Mouse (Mus musculus) embryonic facial prominence, embryonic 15.5 days (tissue): ENCODE measurements around the gene Hist1h4j. TPM values are rescaled to one million over a fixed set of nuclear protein-coding genes. Genes with fewer than 3 reads are reported as not detected.
A peak's percentile ranks its signal among the peaks of the same experiment; 100 is the strongest.
"Not testable (repeated sequence)": the region's sequence is repeated elsewhere in the genome, so short reads cannot be mapped to it uniquely, and the experiment has no call there.

Experiments used
- ATAC-seq: fragments of 200-750 bp; cut with Nextera tagmentation; 2 replicates; pipeline ENCODE4 v1.8.0; 2017; ENCODE audit warnings: low read depth, moderate TSS enrichment; ENCODE audit not compliant: insufficient number of reproducible peaks, low FRiP score, low TSS enrichment
- H3K27ac ChIP-seq: fragments of 300-500 bp; sonication (generic); replicated peaks from 2 replicates; pipeline ENCODE4 v1.5.1; 2015; ENCODE audit warnings: mild to moderate bottlenecking, inconsistent platforms
- H3K27me3 ChIP-seq: fragments of 300-500 bp; sonication (generic); 2 replicates; pipeline ENCODE4 v1.6.1; 2015; ENCODE audit warnings: inconsistent platforms
- H3K36me3 ChIP-seq: fragments of 300-500 bp; sonication (generic); 2 replicates; pipeline ENCODE4 v1.6.1; 2015; ENCODE audit warnings: mild to moderate bottlenecking, inconsistent platforms
- H3K4me1 ChIP-seq: fragments of 300-500 bp; sonication (generic); 2 replicates; pipeline ENCODE4 v1.6.1; 2015; ENCODE audit warnings: inconsistent platforms
- H3K4me2 ChIP-seq: fragments of 300-500 bp; sonication (generic); replicated peaks from 2 replicates; pipeline ENCODE4 v1.6.1; 2015; ENCODE audit warnings: mild to moderate bottlenecking, inconsistent platforms
- H3K4me3 ChIP-seq: fragments of 300-500 bp; sonication (generic); replicated peaks from 2 replicates; pipeline ENCODE4 v1.5.1; 2015; ENCODE audit warnings: mild to moderate bottlenecking, inconsistent platforms
- H3K9ac ChIP-seq: fragments of 300-500 bp; sonication (generic); 2 replicates; pipeline ENCODE4 v1.6.1; 2015; ENCODE audit warnings: inconsistent platforms
- H3K9me3 ChIP-seq: fragments of 300-500 bp; sonication (generic); replicated peaks from 2 replicates; pipeline ENCODE4 v1.6.1; 2016; ENCODE audit warnings: inconsistent platforms
- WGBS: fragments of 180-500 bp; shearing (Covaris S2); methylation state at CpG from one replicate; pipeline ENCODE4 v1.1.7; 2015; 5-methylcytosine and 5-hydroxymethylcytosine counted together
- polyA plus RNA-seq: library from polyadenylated mRNA; unstranded; fragments of >200 nt; fragmentation: Nextera tagmentation; extraction: Ambion mirVana; gene quantifications from 2 replicates; pipeline ENCODE4 v1.2.1, GENCODE M21; 2015

The Hist1h4j gene
- polyA plus RNA-seq, 1 experiment from 2014 or later, result 1.9 TPM

GRCm38 (mm10) chr13:21716540-21717391 is 18.1 kb upstream of the Hist1h4j start:
- H3K9ac ChIP-seq, result peak overlapping the region; percentile 39; the same call in 1 of the 2 replicates
- H3K36me3 ChIP-seq, H3K9me3 ChIP-seq, H3K27me3 ChIP-seq: not testable (repeated sequence)
- peaks cover 32% of the 10 kb centered on the region for H3K4me1 ChIP-seq
- ATAC-seq, result peak; percentile 5; the same call in 1 of the 2 replicates
- H3K27ac ChIP-seq, result peak overlapping the region; percentile 92
- WGBS, result 0% methylated on average over 12 of the region's 38 CpGs
- peak overlapping the region; percentile 44 for H3K4me3 ChIP-seq
- H3K4me2 ChIP-seq, result peak overlapping the region; percentile 69

GRCm38 (mm10) chr13:21717397-21718357 is 17.2 kb upstream of the Hist1h4j start, which contains the start of gene Hist1h3h:
TSS of gene Hist1h3h (plus strand) at chr13:21717659.
- Histone ChIP-seq H3K27ac (peak within 1 kb of the TSS; percentile 92), H3K4me2 (peak within 1 kb of the TSS; percentile 69), H3K4me1 (peaks cover 35% of the 10 kb centered on the region), H3K9ac (peak within 1 kb of the TSS; percentile 39), H3K4me3 (peak within 1 kb of the TSS; percentile 44)
- not testable (repeated sequence) for H3K27me3 ChIP-seq, H3K9me3 ChIP-seq, H3K36me3 ChIP-seq
- ATAC-seq, result peak; percentile 65; the same call in 1 of the 2 replicates
- WGBS, result under 1% methylated on average over 28 of the region's 56 CpGs

GRCm38 (mm10) chr13:21718381-21719080 is 16.3 kb upstream of the Hist1h4j start:
- WGBS, result 43% methylated on average over 4 of the region's 4 CpGs
- no peaks in the 10 kb centered on the region for H3K9me3 ChIP-seq
- peak overlapping the region; percentile 81 for H3K27ac ChIP-seq
- H3K4me1 ChIP-seq, result peaks cover 36% of the 10 kb centered on the region
- peak overlapping the region; percentile 31 for H3K9ac ChIP-seq
- no peaks in the 10 kb centered on the region for H3K36me3 ChIP-seq
- H3K4me3 ChIP-seq, result peak overlapping the region; percentile 44
- no peaks in the 10 kb centered on the region for H3K27me3 ChIP-seq
- H3K4me2 ChIP-seq, result peak overlapping the region; percentile 55
- ATAC-seq, result no peak

- H3K36me3 ChIP-seq, result not testable (repeated sequence)
Observed at GRCm38 (mm10) chr13:21721107-21721756, 13.6 kb upstream of the Hist1h4j start.

GRCm38 (mm10) chr13:21721757-21722372 is 13.0 kb upstream of the Hist1h4j start, which contains the start of gene Hist1h2bm:
TSS of gene Hist1h2bm (plus strand) at chr13:21722044.
- ATAC-seq, result peak; percentile 96
- Histone ChIP-seq H3K27ac (peak within 1 kb of the TSS; percentile 88), H3K4me3 (peak within 1 kb of the TSS; percentile 43), H3K4me1 (peaks cover 24% of the 10 kb centered on the region), H3K9ac (peak within 1 kb of the TSS; percentile 37), H3K4me2 (peak within 1 kb of the TSS; percentile 64)
- H3K9me3 ChIP-seq, H3K27me3 ChIP-seq, H3K36me3 ChIP-seq: not testable (repeated sequence)
- under 1% methylated on average over 37 of the region's 37 CpGs for WGBS

More at GRCm38 (mm10) chr13:21721107-21721756, 13.6 kb upstream of the Hist1h4j start:
- 2% methylated on average over 21 of the region's 44 CpGs for WGBS
- H3K27me3 ChIP-seq, H3K9me3 ChIP-seq, ATAC-seq: not testable (repeated sequence)
- Histone ChIP-seq H3K4me3 (peak overlapping the region; percentile 43), H3K27ac (peak overlapping the region; percentile 88), H3K4me1 (peaks cover 27% of the 10 kb centered on the region), H3K9ac (peak overlapping the region; percentile 23; the same call in 1 of the 2 replicates), H3K4me2 (peak overlapping the region; percentile 64)

GRCm38 (mm10) chr13:21722373-21722925 is 12.4 kb upstream of the Hist1h4j start:
- peak overlapping the region; percentile 43 for H3K4me3 ChIP-seq
- peak overlapping the region; percentile 37; the same call in 1 of the 2 replicates for H3K9ac ChIP-seq
- H3K9me3 ChIP-seq, result no peaks in the 10 kb centered on the region
- 2% methylated on average over 11 of the region's 11 CpGs for WGBS
- no peaks in the 10 kb centered on the region for H3K27me3 ChIP-seq
- H3K27ac ChIP-seq, result peak overlapping the region; percentile 88
- ATAC-seq, result 0 out of 2 replicates have a peak, but pooled peaks have one; percentile 1
- H3K4me1 ChIP-seq, result peaks cover 21% of the 10 kb centered on the region
- H3K36me3 ChIP-seq, result no peaks in the 10 kb centered on the region
- H3K4me2 ChIP-seq, result peak overlapping the region; percentile 64

- H3K36me3 ChIP-seq, result no peaks in the 10 kb centered on the region
- peak overlapping the region; percentile 64 for H3K4me2 ChIP-seq
- H3K4me1 ChIP-seq, result peaks cover 17% of the 10 kb centered on the region
- ATAC-seq, result no peak
- H3K9ac ChIP-seq, result no peak overlapping the region
- H3K9me3 ChIP-seq, result no peaks in the 10 kb centered on the region
- peak overlapping the region; percentile 88; the same call in 1 of the 2 replicates for H3K27ac ChIP-seq
- WGBS, result 33% methylated on average over 5 of the region's 5 CpGs
- no peaks in the 10 kb centered on the region for H3K27me3 ChIP-seq
- H3K4me3 ChIP-seq, result no peak overlapping the region
Observed at GRCm38 (mm10) chr13:21722993-21723836, 11.6 kb upstream of the Hist1h4j start.

GRCm38 (mm10) chr13:21727948-21728572 is 6.8 kb upstream of the Hist1h4j start:
- no peak overlapping the region for H3K4me3 ChIP-seq
- 39% methylated on average over 11 of the region's 11 CpGs for WGBS
- no peak overlapping the region for H3K9ac ChIP-seq
- H3K36me3 ChIP-seq, result no peaks in the 10 kb centered on the region
- no peak for ATAC-seq
- no peaks in the 10 kb centered on the region for H3K27me3 ChIP-seq
- H3K27ac ChIP-seq, result no peak overlapping the region
- H3K4me1 ChIP-seq, result no peaks in the 10 kb centered on the region
- H3K4me2 ChIP-seq, result no peak overlapping the region
- H3K9me3 ChIP-seq, result no peaks in the 10 kb centered on the region

- 36% methylated on average over 1 of the region's 1 CpGs for WGBS
- Histone ChIP-seq H3K4me3 (no peak overlapping the region), H3K36me3 (no peaks in the 10 kb centered on the region), H3K9me3 (no peaks in the 10 kb centered on the region), H3K27me3 (no peaks in the 10 kb centered on the region), H3K9ac (no peak overlapping the region), H3K4me2 (no peak overlapping the region), H3K27ac (no peak overlapping the region), H3K4me1 (peaks cover 6% of the 10 kb centered on the region)
- no peak for ATAC-seq
Observed at GRCm38 (mm10) chr13:21729544-21729943, 5.3 kb upstream of the Hist1h4j start.
